Mouse (Mus musculus): ENCODE measurements at regions not wholly inside any gene's neighbourhood (a gene's known extent, or its start where the extent isn't known, plus 50 kb on each side); places are given as distances from the start of the nearest gene placed in this dataset.

DNA sequence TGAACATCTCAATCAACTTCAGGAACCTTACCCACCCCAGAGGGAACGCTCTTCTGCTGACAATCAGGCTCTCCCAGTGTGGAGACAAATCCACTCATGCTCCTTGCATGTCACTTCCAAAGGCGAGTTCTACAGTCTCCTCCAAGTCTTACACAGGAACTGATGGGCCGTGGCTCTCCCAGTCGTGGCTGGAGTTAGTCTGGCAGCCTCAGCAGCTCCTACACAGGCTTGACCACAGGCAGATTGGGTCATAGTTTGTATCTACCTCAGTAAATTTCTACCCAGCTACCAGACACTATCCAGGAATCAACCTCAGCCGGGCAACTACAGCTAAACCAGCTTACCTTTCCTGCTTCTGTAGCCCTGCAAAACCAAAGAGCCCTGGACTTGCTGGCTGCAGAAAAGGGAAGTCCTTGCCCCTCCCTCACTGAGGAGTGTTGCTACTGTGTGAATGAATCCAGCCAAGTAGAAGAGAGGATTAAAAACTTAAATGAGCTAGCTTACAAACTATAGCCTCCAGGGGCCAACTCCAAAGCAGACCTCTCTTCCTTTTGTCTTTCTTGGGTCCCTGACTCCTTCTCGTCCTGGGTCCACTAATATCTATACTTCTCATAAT is 978.5 kb downstream of the 4930447A16Rik start:
- Histone ChIP-seq H3K36me3 (replicated peaks in 1 of 2; ENCODE audit: control insufficient read depth in 1 of 2, insufficient read depth in 1 of 2, low read length in 1 of 2) (no peaks in the 10 kb centered on the region), H3K4me2 (ENCODE audit: insufficient read depth, low read depth, poor library complexity, severe bottlenecking) (no peak overlapping the region), H3K27me3 (replicated peaks) (peaks cover 9% of the 10 kb centered on the region), H3K27ac (ENCODE audit: insufficient read depth, low read depth) (no peak overlapping the region), H3K4me3 (replicated peaks in 1 of 3; ENCODE audit: low read depth in 2 of 3, low read length in 2 of 3, poor library complexity in 1 of 3) (no peak overlapping the region), H3K9ac (ENCODE audit: insufficient read depth, low read depth) (no peak overlapping the region), H3K4me1 (ENCODE audit: control insufficient read depth in 1 of 2, insufficient read depth in 2 of 2) (no peaks in the 10 kb centered on the region), H3K9me3 (replicated peaks; ENCODE audit: low read length) (no peaks in the 10 kb centered on the region), H3K79me2 (replicated peaks; ENCODE audit: control insufficient read depth, extremely low read depth, insufficient read depth, poor library complexity, severe bottlenecking) (no peaks in the 10 kb centered on the region)
- TF ChIP-seq CHD1 (IDR thresholded peaks at IDR 0.05; ENCODE audit: low read depth, low read length) (no peak), ZC3H11A (IDR thresholded peaks at IDR 0.05; ENCODE audit: low read depth, low read length) (no peak), JUN (IDR thresholded peaks at IDR 0.05; ENCODE audit: insufficient read depth, low read depth, low read length) (no peak), KAT2A (IDR thresholded peaks at IDR 0.05; ENCODE audit: insufficient replicate concordance, low read length) (no peak), ZMIZ1 (IDR thresholded peaks at IDR 0.05; ENCODE audit: low read depth, low read length) (no peak), TCF12 (IDR thresholded peaks at IDR 0.05; ENCODE audit: low read depth, low read length) (no peak), RAD21 (IDR thresholded peaks at IDR 0.05; ENCODE audit: low read depth, low read length) (no peak), BHLHE40 (IDR thresholded peaks at IDR 0.05; ENCODE audit: low read depth, low read length) (no peak), PAX5 (IDR thresholded peaks at IDR 0.05; ENCODE audit: low read length) (no peak), ZNF384 (IDR thresholded peaks at IDR 0.05; ENCODE audit: low read depth, low read length) (no peak), MYC (IDR thresholded peaks at IDR 0.05; ENCODE audit: low read depth, low read length) (no peak), ELF1 (IDR thresholded peaks at IDR 0.05; ENCODE audit: low read depth, low read length) (no peak), IRF4 (IDR thresholded peaks at IDR 0.05; ENCODE audit: low read depth, low read length) (no peak)
- dilution Hi-C loops (cut with MboI; ENCODE audit: extremely low pct_ligation_motif_present, extremely low pct_unique_long_range_greater_than_20kb, low sequenced_read_pairs) (no loop called here), in situ Hi-C loops (cut with MboI; ENCODE audit: low pct_ligation_motif_present, low pct_unique_long_range_greater_than_20kb, low sequenced_read_pairs) (no loop called here)
- DNase-seq (ENCODE audit: extremely low read depth), result no peak

DNA sequence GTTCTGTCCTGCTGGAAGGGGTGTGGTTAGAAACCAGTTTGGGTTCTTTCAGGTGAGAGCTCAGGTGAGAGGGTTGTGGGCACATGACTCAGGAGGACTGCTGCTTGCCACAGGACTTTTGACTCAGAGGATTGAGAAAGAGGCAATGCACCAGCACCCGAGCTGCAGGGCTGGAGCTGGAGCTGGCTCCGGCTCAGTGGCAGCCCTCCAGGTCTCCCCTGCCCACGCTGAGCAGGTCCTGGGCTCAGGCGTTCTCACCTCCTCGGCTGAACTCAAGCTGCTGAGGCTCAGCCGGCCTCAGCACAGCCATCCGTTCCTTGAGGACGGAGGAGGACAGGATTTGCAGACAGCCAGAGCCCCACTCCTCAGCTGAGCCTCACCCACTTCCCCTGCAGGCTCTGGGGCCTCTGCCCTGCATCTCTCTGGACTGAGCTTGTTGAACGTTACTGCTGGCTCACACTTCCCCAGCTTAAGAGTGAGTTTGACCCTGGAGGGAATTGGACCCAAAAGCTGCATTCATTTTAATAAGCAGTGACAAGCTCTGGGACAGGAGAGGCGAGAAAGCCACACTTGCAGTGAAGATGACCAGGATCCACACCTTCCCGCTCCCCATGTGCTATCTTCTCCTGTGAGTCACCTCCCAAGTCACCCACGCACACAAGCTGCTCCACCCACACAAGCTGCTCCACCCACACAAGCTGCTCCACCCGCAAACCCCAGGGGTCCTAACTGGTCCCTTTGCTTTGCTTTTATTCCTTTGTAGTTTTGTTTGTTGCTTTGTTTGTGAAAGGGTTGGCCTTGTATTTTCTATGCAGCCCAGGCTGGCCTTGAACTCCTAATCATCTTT is 981.0 kb downstream of the 4930447A16Rik start:
- DNase-seq (ENCODE audit: extremely low read depth), result no peak
- in situ Hi-C loops (cut with MboI; ENCODE audit: low pct_ligation_motif_present, low pct_unique_long_range_greater_than_20kb, low sequenced_read_pairs) (no loop called here), dilution Hi-C loops (cut with MboI; ENCODE audit: extremely low pct_ligation_motif_present, extremely low pct_unique_long_range_greater_than_20kb, low sequenced_read_pairs) (no loop called here)
- Histone ChIP-seq H3K27me3 (replicated peaks) (peaks cover 2% of the 10 kb centered on the region), H3K4me2 (ENCODE audit: insufficient read depth, low read depth, poor library complexity, severe bottlenecking) (no peak overlapping the region), H3K27ac (ENCODE audit: insufficient read depth, low read depth) (no peak overlapping the region), H3K4me3 (replicated peaks in 1 of 3; ENCODE audit: low read depth in 2 of 3, low read length in 2 of 3, poor library complexity in 1 of 3) (no peak overlapping the region), H3K36me3 (replicated peaks in 1 of 2; ENCODE audit: control insufficient read depth in 1 of 2, insufficient read depth in 1 of 2, low read length in 1 of 2) (no peaks in the 10 kb centered on the region), H3K9ac (ENCODE audit: insufficient read depth, low read depth) (no peak overlapping the region), H3K9me3 (replicated peaks; ENCODE audit: low read length) (no peaks in the 10 kb centered on the region), H3K4me1 (ENCODE audit: control insufficient read depth in 1 of 2, insufficient read depth in 2 of 2) (peaks cover 3 to 10% of the 10 kb centered on the region in 2 experiments; a peak in 3 of 4 replicates), H3K79me2 (replicated peaks; ENCODE audit: control insufficient read depth, extremely low read depth, insufficient read depth, poor library complexity, severe bottlenecking) (no peaks in the 10 kb centered on the region)
- TF ChIP-seq ZKSCAN1 (IDR thresholded peaks at IDR 0.05; ENCODE audit: borderline replicate concordance, low read depth, low read length) (no peak), KAT2A (IDR thresholded peaks at IDR 0.05; ENCODE audit: insufficient replicate concordance, low read length) (no peak), RAD21 (IDR thresholded peaks at IDR 0.05; ENCODE audit: low read depth, low read length) (no peak), JUND (conservative IDR thresholded peaks at IDR 0.05; ENCODE audit: low read depth, low read length) (no peak), ZC3H11A (IDR thresholded peaks at IDR 0.05; ENCODE audit: low read depth, low read length) (no peak), SIN3A (IDR thresholded peaks at IDR 0.05; ENCODE audit: low read length) (no peak), CHD1 (IDR thresholded peaks at IDR 0.05; ENCODE audit: low read depth, low read length) (no peak), NRF1 (IDR thresholded peaks at IDR 0.05; ENCODE audit: low read depth, low read length) (no peak), BHLHE40 (IDR thresholded peaks at IDR 0.05; ENCODE audit: low read depth, low read length) (no peak), TCF12 (IDR thresholded peaks at IDR 0.05; ENCODE audit: low read depth, low read length) (no peak), USF2 (conservative IDR thresholded peaks at IDR 0.05; ENCODE audit: low read depth, low read length) (no peak), MAX (IDR thresholded peaks at IDR 0.05; ENCODE audit: low read length) (no peak), PAX5 (IDR thresholded peaks at IDR 0.05; ENCODE audit: low read length) (no peak), MEF2A (IDR thresholded peaks at IDR 0.05; ENCODE audit: borderline replicate concordance, low read depth, low read length) (no peak), EP300 (IDR thresholded peaks at IDR 0.05; ENCODE audit: low read length) (no peak), USF1 (IDR thresholded peaks at IDR 0.05; ENCODE audit: low read depth, low read length) (no peak), MYC (IDR thresholded peaks at IDR 0.05; ENCODE audit: low read depth, low read length) (no peak), NELFE (IDR thresholded peaks at IDR 0.05; ENCODE audit: low read depth, low read length) (no peak)

Measured in CH12.LX (cell line).